Mouse (Mus musculus) CD4-positive, CD25-positive, alpha-beta regulatory T cell, adult 9 weeks (primary cell): ENCODE measurements around the gene Ralgapa1. TPM values are rescaled to one million over a fixed set of nuclear protein-coding genes. Genes with fewer than 3 reads are reported as not detected.

ENCODE experiments used
- polyA plus RNA-seq: library from polyadenylated mRNA; unstranded; fragments of 100-300 nt; shearing (Covaris generic); gene quantifications from one replicate; pipeline ENCODE4 v1.2.1, GENCODE M21; 2017

The Ralgapa1 gene
- polyA plus RNA-seq, result 11.9 TPM

GRCm38 (mm10) chr12:55820661-55821314 is at the start of gene Ralgapa1:
TSS of gene Ralgapa1 (minus strand) at chr12:55821167.

GRCm38 (mm10) chr12:55836199-55836951 is 15.4 kb upstream of the Ralgapa1 start, which contains the start of gene Brms1l:
TSS of gene Brms1l (plus strand) at chr12:55836324.

GRCm38 (mm10) chr12:55598887-55599561 is 221.9 kb downstream of the Ralgapa1 start, which contains the start of gene Insm2:
TSS of gene Insm2 (plus strand) at chr12:55599427.

GRCm38 (mm10) chr12:55565206-55565605 is 255.8 kb downstream of the Ralgapa1 start, which contains the start of gene Aldoart2:
TSS of gene Aldoart2 (plus strand) at chr12:55565239.

Other genes with a start within 250 kb of the Ralgapa1 start
- 0.20 TPM for gene Insm2, start 221.7 kb downstream of the Ralgapa1 start, polyA plus RNA-seq
- 23.7 TPM for gene Brms1l, start 15.2 kb upstream of the Ralgapa1 start, polyA plus RNA-seq